Mouse (Mus musculus) fibroblast of lung, adult 2 months (primary cell): Measurements from ENCODE around the gene Zbtb39.
"Not testable (repeated sequence)": the region's sequence is repeated elsewhere in the genome, so short reads cannot be mapped to it uniquely, and the experiment has no call there.

Experiments
- DNase-seq: peaks from one replicate; pipeline ENCODE4 v3.0.0-alpha.2; 2011; ENCODE audit warnings: low read depth

Zbtb39 gene

DNA sequence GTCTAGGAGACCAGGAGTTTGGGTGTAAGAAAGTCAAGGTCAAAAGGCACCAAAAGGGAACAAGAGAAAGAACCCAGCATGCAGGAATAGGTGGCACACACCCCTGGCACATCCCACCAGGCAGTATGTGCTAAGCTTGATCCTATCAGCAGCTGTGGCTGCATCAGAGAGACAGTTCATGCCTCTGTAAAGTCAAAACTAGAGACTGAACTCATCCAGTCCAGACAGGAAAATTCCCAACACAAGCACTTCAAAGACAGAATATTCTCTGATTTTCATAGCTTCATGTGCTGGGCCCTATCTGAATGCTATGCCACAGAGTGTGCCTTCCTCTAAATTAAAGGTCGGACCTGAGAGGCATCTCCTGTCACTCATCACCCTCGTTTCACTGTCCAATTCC is 1.8 kb upstream of the Zbtb39 start:
- DNase-seq, result no peak

DNA sequence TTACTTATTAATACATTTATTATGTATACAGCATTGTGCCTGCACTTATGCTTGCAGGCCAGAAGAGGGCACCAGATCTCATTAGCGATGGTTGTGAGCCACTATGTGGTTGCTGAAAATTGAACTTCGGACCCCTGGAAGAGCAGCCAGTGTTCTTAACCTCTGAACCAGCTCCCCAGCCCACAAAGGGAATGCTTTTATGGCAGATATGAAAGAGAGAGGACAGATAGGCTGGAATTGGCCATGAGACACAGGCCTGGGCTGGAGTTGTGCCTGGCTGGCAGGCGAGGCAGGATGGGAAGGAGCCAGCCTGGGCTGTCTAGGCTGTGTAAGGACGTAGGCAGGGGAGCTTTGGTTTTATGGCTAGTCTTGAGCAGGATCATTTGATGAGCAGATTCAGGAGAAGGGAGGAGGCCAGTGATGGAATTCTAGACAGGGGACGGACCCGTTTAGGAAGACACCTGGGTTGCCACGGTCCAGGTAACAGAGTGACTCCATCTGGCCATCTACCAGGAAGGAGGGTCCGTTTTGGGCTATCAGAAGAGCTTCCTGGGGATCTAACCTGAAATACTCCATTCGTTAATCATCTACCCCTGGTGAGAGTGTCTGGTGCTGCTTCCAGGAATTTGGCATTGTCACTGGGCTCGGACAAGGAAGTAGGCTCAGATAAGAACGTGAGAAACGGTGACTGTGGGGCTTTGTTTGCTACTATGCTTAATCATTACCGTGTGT is 1.0 kb upstream of the Zbtb39 start:
- no peak for DNase-seq

DNA sequence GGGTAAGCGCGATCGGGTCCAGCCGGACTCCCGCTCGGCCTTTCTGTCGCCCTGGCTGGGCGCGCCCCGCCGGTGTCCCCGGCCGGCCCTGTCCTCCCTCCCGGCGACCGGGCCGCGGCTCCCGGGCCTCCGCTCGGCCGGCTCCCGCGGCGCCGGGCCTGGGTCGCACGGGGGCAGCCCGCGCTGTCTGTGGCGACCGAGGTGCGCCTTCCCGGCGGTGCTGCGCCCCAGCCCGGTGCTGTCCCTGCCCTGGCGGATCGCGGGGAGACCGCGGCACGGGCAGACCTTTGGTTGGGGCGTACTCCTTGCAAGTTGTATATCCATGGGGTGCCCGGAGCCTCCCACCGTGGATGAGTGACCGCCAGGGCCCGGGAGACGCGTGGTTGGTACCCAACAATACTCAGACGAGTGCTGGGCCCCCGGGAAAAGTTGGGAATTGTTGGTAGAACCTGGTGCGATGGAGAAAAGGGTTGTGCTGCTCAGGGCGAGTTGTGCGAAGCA is 373 bp downstream of the Zbtb39 start:
- DNase-seq, result no peak

DNA sequence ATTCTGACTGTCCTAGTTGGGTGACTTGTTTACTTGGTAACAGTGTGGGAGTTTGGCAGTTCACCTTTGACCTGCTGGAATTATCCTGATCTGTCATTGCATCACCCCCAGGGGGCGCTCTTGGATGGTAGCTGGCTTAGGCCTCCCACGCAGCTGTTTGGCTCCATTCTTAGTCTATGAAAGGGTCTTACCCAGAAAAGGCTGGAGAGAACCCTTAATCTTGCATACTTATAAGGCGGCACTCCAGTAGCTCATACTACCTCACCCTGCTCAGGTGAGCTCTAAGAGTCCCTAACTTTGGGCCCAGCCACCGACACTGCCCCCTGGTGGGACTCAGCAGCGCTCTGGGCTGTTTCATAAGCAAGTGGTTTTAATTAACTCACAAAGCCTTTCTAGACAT is 5.3 kb downstream of the Zbtb39 start:
- no peak for DNase-seq

DNA sequence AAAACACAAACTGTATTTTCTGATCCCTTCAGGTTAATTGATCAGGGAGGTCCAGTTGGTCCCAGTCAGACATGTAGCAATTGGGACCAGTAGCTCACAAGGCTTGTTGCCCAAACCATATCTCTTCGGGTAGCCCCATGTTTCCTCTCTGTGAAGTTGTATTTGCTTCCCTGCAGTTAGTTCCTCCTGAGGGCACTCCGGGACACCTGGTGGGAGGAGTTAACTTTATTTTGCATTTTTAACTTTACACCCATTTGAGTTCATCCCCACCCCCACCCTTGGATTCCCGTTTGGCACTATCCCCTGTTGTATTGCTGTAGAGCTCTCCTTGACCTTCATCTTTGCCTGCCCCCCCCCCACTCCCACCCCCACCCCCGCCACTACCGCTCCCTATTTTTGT is 6.5 kb downstream of the Zbtb39 start:
- no peak for DNase-seq

DNA sequence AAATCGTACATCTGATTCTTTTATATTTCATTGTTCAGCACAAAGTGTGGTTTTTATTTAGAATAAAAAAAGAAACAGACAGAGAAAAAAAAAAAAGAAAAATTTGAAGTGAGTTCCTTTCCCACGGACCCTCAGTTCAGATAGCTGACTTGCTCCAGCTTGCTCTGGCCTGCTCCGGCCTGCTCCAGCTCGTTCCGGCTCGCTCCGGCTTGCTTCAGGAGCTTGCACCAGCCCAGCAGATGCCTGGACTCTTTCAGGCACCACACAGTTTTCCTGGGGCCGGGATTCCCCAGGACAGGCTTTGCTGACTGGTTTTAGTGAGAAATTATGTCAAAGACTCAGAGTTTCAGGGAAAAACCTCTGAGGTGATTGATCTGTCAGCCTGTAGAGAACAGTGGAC is 7.9 kb downstream of the Zbtb39 start:
- no peak for DNase-seq

DNA sequence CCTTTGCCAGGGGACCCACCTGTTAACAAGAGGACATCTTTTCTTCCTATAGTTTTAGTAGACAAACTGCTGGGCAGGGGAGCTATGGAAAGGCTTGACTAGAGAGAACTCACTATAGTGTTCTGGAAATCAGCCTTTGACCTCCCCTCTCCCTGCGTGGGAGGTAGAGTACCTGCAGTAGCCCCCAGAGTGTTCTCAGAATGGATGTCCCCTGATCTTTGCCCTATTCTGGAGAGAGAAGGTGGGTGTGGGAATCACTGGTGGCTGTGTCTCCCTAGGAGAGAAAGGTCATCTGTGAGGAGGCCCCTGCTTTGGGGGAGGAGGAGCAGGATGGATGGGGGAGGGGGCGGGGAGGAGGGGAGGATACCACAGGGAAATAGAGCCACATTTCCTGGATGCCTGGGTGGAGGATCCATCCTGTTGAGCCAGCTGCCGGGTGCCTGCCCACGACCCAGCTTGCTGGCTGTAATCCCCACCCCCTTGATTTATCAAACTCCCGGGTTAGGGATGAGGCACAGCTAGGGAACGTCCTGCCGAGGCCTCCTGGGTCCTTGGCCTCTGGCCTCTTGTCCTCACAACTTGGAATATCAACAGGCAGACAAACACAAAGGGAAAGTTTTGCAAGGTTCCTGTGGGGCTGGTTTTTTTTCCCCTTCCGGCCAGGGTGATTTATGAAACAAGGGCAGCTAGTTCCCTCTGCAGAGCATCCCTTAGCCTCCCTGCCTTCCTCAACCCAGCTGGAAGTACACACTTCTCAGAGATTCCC is 9.7 kb downstream of the Zbtb39 start:
- no peak for DNase-seq

DNA sequence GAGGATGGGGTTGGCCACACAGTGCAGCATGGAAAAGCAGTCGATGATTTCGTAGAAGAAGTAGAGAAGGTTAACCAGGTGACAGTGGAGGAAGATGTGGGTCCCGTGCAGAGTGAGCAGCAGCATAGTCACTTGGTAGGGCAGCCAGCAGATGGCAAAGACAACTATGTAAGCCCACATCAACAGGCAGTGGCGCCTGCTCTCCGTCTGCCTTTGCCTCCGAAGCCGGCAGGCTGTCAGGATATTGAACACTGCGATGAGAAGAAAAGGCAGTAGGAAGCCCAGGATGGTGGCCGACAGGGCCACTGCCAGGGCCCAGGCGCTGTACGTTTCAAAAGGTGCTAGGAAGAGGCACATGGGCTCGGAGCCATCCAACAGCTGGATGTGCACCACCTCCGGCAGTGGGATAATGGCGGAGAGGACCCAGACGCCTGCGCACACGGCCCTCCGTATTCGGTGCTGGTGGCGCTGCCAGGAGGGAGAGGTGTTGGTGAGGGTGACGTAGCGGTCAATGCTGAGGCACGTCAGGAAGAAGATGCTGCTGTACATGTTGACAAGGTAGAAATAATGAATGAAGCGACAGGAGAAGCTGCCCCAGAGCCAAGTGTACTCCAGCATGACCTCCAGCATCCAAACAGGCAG is 10.9 kb downstream of the Zbtb39 start:
- DNase-seq, result no peak

DNA sequence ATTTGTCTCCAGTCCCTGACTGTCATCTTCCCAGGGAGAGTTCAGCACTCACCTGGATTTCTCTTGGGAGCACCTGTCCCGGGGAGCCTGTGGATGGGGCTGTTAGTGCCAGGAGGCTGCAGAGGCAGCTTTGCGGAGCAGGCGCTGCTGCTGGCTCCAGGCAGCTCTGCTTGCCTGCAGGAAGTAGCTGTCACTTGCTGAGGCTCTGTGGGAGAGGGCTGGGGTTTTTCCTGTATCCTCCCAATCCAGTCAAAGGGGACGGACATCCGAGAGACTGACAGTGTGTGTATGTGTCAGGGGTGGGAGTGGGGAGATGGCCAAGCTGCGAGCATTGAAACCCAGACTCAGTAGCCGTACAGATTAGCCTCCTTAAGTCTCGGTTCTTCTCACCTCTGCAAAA is 12.2 kb downstream of the Zbtb39 start, which contains the start of gene Gpr182:
Gpr182 (minus strand) TSS at position 185 of the 400 bp plus-strand sequence.
- DNase-seq, result no peak

DNA sequence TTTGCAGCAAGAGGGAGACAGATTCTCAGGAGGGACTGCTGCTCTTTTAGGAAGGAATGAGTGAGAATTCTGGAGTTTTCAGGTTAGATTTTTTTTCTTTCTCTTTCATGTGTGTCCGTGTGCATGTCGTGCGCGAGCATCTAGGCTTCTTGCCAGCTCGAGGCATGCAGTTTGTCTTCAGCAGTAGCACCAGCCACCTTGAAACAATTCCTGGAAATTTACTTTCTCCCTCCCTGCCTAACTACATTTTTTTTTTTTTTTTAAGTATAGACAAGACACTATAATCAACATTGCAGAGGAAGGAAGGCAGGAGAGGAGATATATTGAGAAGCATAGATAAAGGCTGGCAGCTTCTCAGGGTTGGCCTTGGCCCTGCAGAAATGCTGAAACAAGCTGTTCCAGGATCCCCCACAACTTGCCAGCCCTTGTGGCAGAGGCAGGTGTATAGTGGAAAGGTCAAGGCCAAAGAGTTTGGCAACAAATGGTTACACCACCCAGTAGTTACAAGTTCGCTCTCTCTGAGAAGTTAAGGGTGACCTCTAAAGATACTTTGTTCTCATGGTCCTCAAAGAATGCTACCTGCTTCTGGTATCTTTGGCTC is 15.3 kb downstream of the Zbtb39 start:
- no peak for DNase-seq

DNA sequence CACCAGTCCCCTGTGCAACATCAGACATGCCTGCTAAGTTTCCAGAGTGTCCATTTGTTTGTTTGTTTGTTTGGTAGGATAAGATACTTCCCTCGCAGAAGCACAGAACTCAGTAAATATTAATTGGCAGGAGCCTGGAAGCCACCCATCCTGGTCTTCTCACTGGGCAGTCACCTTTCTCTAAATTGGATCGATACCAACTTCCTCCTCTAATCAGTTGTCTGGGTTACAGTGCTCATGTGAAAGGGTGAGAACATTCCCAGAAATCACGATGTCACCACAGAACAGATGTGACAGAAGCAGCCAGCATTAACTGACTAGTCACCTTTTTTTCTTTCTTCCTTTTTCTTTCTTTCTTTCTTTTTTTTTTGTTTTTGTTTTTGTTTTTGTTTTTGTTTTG is 15.9 kb downstream of the Zbtb39 start:
- no peak for DNase-seq

DNA sequence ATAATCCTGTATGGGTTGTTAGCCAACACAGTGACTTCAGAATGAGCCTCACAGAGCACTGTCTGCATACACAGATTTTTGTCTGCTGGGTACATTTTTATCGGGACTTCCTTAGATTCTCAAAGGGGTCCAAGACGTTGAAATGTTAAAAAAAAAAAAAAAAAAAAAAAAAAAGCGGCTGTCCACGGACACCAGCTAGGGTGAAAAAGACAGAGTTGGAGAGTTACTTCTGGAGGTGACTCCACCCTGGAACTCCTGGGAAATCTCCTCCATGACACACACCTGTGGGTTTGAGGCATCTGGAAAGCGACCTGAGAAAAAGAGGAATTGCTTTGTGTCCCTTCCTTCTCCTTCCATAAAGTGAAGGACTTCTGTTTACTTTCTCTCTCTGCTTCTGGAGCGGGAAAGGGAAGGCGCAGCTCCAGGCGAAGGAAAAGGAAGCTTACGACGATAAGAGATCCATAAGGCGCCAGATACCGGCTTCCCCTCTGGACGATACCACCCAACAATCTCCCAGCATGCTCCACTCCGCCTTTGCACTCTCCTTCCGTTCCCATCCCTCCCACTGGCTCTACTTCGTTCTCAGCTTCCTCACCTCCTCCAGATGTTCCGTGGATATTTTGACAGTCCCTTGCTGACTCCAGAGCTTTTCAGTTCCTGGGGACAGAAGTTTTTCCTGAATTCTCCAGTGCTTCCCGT is 16.6 kb downstream of the Zbtb39 start:
- DNase-seq, result no peak

DNA sequence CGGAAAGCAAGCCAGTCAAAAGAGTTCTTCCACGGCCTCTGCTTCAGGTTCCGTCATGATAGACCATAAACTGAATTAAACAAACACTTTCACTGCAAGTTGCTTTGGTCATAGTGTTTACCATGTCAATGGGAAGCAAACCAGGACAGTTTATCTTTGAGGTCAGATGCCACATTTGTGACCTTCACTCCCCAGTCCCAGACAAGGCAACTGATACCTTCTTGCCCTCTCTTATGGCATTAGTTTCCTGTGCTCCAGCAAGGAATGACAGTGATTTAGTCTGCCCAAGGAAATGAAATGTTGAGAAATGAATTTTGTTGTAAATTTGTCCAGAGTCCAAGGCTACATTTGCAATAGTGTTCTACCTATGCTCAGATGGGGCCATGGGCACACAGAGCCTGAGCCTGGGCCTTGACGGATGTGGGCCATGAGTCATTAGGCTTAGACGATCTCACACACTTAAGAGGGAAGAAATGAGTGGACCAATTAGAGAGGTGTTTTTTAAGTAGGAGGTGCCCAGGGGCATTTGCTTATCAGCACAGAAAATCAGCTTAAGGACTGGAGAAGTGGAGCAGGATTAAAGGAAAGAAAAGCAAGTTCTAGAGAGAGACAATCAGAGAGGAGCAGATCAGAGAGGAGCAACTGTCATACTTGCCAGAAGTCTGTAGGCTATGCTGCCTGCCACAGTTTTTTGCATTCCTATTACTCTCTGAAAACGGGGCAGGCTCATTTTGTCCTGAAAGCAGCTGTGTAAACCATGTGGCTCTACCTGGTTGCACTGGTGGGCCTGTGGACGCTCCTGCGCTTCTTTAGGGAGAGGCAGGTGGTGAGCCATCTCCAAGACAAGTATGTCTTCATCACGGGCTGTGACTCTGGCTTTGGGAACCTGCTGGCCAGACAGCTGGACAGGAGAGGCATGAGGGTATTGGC is 20.1 kb downstream of the Zbtb39 start, which contains the start of the genes Rdh1 and Rdh16f1:
Rdh1 (plus strand) TSS at position 541 of the 930 bp plus-strand sequence.
Rdh16f1 (plus strand) TSS at position 607 of the 930 bp plus-strand sequence.
- no peak for DNase-seq

DNA sequence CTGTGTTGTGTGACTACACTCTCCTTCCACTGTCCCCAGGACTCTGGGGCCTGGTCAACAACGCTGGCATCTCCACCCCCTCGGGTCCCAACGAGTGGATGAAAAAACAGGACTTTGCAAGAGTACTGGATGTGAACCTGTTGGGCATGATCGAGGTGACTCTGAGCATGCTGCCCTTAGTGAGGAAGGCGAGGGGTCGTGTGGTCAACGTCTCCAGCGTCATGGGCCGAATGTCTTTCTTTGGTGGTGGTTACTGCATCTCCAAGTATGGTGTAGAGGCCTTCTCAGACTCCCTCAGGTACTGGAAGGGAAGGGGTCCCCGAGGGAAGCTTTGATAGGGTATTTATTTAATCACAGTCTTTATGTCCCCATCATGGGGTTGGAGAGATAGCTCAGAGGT is 23.6 kb downstream of the Zbtb39 start:
- DNase-seq, result not testable (repeated sequence)

DNA sequence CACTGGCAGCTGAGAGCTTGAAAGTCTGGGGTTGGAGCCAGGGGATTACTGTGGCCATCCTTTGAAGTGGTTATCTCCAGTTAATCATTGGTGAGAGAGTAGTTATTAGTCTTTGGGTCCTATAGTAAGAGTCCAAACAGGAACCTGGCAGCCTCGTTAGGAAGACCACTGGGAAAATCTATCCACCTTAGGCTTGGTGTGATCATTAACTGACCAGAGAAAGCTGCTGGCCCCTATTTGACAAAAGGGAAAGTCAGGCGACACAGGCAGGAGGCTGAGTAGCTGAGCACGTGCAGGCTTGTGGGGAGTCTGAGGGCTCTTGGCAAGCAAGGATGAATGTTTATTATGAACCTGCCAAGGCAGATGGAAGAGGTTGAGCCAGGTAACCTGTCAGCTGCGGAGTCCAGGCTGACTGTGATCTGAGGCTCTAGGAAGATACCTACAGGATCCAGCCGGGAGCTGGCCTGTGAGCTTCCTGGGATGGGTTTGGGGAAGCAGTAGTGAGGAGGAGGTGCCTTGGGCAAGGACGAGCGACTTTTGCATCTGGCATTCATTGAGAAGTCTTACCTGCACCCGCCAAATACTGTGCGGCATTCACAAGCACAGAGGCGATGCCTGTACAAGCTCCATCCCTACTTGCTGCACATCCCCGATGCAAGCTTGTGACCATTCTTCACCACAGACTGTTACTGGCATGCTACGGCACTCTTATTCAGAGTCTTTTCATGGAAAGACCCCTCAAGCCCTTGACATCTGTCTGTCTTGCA is 24.8 kb downstream of the Zbtb39 start:
- no peak for DNase-seq

DNA sequence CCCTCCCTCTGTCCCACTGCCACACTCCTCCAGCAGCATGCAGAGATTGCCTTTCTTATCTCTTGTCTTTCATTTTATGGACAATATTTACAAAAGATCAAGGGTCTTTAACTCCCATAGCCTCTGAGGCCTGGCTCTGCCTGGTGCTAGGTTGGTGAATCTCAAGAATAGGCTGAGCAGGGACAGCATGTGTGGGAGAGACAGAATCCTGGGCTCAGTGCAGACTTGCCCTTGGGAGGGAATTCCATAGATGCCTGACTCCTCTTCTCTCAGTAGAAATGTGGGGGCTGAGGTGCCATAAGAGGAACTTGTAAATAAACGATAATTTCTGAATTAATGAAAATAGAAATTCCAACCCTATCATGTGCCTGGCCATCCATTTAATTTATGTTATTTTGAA is 27.2 kb downstream of the Zbtb39 start:
- DNase-seq, result no peak

DNA sequence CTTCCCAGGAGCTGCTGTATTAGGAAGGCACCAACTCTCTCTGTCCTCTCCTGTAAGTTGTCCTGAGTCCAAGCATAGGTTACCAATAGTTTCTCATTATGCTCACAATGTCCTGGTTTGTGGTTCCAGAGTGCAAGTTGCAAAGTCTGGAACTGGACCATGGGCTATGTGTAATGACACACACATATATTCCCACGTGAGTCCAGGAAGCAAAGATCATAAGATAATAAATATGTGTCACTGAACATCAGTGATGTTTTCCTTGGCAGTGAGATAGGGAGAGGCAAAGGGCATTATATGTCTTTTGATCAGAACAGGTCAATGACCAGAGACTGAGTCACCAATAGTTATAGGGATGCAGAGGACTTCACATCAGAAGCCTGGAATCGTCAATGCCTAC is 36.7 kb downstream of the Zbtb39 start, which contains the start of gene Rdh9:
Rdh9 (plus strand) TSS at position 376 of the 400 bp plus-strand sequence.
- DNase-seq, result no peak

DNA sequence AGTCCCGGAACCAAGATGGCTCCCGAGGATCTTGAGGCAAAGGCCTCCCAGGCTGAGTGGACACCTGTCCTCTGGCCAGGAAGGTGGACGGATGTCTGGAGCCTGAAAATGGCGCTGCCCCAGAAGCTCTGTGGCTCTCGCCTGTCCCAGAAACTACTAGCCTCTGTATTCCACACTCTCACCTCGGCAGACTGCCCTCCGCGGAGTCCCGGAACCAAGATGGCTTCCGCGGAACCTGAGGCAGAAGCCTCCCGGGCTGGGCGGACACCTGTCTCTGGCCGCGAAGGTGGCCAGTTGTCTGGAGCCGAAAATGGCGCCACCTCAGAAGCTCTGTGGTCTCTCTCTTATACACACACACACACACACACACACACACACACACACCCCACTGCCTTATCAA is 43.0 kb downstream of the Zbtb39 start:
- DNase-seq, result not testable (repeated sequence)

DNA sequence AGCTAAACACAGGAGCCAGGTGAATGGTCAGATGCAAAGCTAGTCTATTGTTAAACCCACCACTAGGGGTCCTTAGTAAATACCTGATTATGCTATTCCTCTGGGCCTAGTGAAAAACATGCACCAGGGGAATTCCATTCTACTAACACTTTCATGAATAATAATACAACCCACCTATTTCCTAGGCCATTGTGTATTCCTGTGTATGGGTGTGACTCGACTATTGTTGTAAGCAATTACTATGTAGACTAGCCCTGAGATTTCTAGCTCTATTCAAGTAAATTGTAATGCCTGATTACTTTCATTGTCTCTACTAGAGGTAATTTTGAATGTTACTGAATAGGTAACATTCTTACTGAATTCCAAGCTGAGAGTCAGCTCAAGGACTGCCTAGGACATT is 46.1 kb downstream of the Zbtb39 start:
- not testable (repeated sequence) for DNase-seq
